Mouse (Mus musculus) induced T-regulatory cell, adult 2 months (primary cell): Measurements from ENCODE around the gene Gm28047.

Experiments used
- DNase-seq: peaks from one replicate; pipeline ENCODE4 v3.0.0-alpha.2; 2012; ENCODE audit warnings: low read depth

The Gm28047 gene

DNA sequence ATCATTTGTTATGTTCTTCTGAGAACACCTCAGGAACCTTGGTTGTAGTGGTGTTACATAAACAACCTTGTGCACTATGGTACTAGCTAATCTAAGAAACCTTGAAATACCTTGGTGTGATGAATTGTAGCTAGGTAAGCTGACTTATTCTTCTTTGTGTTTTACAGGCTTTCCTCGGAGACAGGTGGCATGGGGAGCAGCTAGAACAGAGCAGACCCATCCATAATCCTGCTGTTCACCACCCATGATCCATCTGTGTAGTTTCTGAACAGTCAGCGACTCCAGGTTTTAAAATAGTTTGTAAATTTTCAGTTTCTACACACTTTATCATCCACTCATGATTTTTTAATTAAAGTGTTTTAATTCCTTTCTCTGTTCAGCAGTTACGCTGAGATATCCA is 126.5 kb downstream of the Gm28047 start:
- DNase-seq, result no peak

GRCm38 (mm10) chr15:102487664-102488063 is 137.2 kb downstream of the Gm28047 start:
- no peak for DNase-seq

GRCm38 (mm10) chr15:102485853-102486252 is 139.0 kb downstream of the Gm28047 start:
- DNase-seq, result no peak

DNA sequence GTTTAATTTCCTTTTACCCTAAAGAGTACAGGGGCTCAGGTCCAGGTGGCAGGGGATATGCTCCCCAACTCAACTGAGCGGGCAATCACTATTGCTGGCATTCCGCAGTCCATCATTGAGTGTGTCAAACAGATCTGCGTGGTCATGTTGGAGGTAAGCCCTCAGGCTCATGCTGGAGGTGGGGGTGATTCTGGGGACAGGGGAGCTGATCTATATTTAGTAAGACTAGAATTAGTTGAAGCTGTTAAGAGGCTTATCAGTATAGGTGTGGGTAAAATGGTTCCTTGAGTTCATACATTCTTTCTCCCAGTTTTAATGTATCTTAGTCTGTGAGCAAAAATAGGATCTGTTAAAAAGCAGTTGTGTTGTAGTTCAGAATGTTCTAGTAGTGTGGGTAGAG is 141.7 kb downstream of the Gm28047 start:
- no peak for DNase-seq

GRCm38 (mm10) chr15:102474520-102474919 is 150.3 kb downstream of the Gm28047 start:
- no peak for DNase-seq
